Mouse (Mus musculus) forelimb bud, embryonic 11.5 days (tissue): ENCODE data around the gene Pacrg.

Experiments
- DNase-seq: peaks from one replicate; pipeline ENCODE4 v3.0.0-alpha.2; 2012; ENCODE audit warnings: low read depth, low spot score

The Pacrg gene

DNA sequence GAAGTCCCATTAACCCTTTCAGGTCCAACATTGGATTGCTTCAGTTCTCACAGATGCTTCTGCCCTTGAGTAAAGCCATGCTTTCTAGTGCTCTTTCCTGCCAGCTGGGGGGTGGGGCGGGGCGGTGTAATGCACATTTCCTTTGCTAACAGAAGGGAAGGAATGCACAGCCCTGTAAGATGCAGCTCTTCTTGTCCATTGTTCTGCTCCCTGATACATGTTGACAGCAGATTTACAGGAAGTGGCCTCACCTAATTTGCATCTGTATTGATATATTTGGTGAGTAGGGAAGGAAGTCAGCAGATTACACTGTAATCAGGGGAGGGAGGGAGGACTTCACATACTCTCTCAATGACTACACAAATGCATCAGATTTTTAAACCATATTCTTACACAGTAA lies 100.0 kb downstream of the Pacrg start:
- no peak for DNase-seq

GRCm38 (mm10) chr17:10737966-10738365 lies 102.1 kb downstream of the Pacrg start:
- no peak for DNase-seq

DNA sequence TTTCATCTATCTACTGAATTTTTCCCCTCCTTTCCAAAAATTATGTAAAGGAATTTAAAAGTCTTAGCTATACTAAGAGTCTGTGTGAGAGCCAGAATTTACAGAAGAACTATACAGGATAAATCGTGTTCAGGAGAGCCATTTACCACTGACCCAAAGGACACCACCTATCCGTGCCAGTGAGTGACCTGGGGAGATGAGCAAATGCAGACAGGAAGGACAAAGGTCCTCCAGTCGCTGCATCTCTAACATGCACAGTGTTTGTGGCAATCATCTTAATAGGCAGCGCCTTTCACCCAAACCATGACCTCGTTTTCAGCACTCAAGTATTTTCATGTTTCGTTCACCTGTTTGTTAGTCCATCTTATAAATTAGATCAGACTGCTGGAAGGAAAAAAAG lies 105.4 kb downstream of the Pacrg start:
- DNase-seq: no peak

GRCm38 (mm10) chr17:10732303-10733048 lies 107.6 kb downstream of the Pacrg start:
- no peak for DNase-seq

DNA sequence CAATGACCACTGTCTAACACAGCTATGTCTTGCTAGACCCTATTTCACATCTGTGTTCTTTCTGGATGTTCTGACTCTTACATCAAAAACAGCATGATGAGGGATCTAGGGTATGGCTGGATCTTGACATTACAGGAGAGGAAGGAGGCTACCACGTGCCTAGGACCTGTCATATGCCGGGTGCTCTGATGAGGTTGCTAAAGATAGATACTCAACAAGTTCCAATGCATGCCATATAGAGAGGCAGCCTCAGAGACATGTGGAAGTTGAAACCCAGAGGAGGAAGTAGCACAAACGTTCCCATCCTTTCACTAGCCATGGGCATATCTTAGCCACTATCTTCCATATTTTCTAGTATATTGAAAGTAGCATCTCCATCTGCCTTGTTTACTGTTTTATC lies 115.3 kb downstream of the Pacrg start:
- DNase-seq: no peak

DNA sequence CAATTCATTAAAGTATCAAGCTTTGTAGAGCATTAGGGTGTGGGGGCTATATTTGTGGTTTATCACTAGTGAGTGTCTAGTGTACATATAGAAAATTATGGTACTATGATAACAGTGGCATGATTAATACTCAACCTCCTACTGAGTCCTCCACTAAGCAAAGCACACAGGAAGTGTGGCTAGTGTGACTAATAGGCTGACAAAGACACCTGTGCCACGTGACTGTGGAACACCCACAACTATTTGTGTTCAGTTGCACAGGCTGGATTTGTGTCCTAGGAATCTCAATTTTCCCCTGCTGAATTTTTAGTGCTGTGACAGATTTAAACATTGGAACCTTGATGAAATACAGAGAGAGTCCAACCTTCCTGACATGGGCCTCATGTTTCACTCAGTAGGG lies 118.5 kb downstream of the Pacrg start:
- DNase-seq: no peak

DNA sequence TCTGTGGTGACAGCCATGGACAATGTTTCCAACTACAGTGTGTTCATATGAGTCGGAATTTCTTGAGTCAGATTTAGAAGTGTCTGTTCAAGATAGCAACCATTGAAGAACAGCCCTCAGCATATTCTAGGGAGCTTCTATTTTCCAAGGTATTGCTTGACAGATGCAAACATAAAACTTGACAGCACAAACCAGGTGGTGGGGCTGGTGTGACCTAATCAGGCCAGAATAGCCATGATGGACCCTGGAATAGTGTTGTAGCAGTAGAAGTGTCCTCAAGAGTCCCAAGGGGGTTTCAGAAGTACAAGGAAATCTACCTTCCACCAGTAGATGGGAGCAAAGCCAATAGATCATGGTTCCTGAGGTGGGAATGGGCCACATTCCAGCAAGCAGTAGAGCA lies 123.0 kb downstream of the Pacrg start:
- no peak for DNase-seq

GRCm38 (mm10) chr17:10702781-10703180 lies 137.3 kb downstream of the Pacrg start:
- no peak for DNase-seq

- no peak for DNase-seq
These were observed 142.1 kb downstream of the Pacrg start for GRCm38 (mm10) chr17:10698041-10698440.

- no peak for DNase-seq
These were observed 144.7 kb downstream of the Pacrg start for GRCm38 (mm10) chr17:10695421-10695820.

- DNase-seq: no peak
These were observed 163.0 kb downstream of the Pacrg start for GRCm38 (mm10) chr17:10677098-10677497.

- DNase-seq: no peak
These were observed 164.6 kb downstream of the Pacrg start for GRCm38 (mm10) chr17:10675536-10675935.

DNA sequence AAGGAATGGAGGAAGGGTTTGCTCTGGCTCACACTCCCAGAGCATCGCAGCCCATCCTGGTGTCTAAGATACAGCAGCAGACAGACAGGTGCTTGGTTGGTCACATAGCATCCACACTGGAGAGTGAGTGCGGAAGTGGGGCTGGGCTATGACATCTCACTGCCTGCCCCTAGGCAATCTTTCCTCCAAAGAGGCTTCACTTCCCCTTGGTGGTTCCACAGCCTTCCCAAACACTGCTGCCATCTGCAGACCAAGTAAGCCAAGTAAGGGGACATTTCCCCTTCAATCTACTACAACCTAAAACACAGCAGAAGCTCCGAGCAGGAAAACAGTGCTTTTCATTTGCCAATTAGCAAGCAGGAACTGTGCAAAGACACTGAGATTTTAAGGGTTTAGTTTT lies 165.1 kb downstream of the Pacrg start:
- no peak for DNase-seq

GRCm38 (mm10) chr17:10661294-10661693 lies 178.8 kb downstream of the Pacrg start:
- DNase-seq: no peak

DNA sequence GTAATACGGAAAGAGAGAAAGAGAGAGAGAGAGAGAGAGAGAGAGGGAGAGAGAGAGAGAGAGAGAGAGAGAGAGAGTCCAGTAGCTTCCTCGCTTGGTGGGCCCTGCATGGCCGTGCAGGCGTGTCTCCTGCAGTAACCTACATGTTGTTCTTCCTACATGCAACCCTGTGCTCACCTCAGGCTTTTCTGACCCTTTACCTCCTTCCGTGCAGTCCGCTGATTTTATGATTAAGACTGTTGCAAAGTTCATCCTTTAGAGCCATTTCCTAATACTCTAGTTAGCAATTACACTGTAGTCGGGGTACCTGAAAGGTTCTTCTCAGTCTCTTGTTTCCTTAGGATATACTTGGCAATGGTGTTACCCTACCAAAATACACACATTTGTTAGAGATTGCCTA lies 196.5 kb downstream of the Pacrg start:
- DNase-seq: no peak

DNA sequence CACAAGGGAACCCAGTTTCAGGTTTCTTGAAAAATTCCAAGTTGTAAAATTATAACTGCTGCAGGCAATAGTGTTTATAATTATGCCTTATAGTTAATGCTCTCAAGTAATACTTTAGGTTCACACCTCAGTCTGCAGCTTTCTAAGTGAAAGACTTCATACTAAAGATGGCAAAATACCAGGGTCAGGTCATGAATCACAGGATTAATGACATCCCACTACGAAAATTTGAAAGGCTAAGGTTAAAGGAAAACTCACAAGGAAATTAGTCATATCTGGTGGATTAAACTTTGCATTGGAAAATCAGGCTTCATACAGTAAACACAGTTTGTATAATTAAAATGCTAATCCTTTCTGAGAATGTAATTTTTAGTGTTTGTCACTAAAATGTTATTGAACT lies 200.3 kb downstream of the Pacrg start:
- DNase-seq: no peak

DNA sequence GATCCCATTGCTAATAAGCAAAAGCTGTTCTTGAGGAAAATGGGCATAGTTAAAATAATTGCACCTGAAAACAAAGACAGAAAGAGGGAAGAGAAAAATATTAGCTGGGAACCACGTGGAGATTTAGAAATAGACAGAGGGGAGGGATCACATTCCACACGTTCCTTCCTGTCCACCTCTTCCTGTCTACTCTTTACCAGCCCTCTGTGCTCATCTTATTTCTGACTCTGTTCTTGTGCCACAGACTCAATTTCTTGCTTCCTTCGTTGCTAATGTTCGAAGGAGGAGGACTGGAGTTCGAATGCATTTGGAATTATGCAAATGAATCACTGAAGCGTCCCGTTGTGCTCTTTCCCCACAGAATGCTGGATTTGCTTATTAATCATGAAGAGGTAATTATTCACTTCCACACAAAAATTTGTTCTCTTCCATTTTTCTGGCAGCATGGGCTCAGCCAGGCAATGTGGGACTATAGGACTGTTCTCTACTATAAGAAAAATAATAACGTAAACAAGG lies 204.1 kb downstream of the Pacrg start:
- DNase-seq: no peak

DNA sequence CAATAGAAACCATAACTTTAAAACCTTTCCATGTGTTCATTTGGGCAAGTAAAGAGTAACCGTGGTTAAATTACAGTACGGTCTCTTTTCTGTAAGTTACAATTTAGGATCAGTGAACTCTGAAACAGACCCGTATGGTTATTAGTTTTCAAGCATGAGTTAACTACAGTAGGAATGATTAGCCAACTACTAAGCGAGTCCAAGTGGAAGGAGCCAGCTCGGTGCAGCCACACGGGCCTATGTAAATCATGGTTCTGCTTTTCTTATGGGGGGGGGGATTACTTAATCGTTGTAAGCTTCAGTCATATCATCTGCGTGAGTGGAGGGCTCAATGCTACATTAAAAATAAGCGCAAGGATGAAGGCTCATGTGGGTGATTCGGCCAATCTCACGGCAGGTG lies 204.6 kb downstream of the Pacrg start:
- DNase-seq: no peak

GRCm38 (mm10) chr17:10635046-10635445 lies 205.1 kb downstream of the Pacrg start:
- DNase-seq: no peak

- DNase-seq: no peak
These were observed 206.3 kb downstream of the Pacrg start for GRCm38 (mm10) chr17:10633769-10634168.

GRCm38 (mm10) chr17:10628240-10628639 lies 211.9 kb downstream of the Pacrg start:
- no peak for DNase-seq

GRCm38 (mm10) chr17:10627476-10627875 lies 212.6 kb downstream of the Pacrg start:
- peak; percentile 9 for DNase-seq

DNA sequence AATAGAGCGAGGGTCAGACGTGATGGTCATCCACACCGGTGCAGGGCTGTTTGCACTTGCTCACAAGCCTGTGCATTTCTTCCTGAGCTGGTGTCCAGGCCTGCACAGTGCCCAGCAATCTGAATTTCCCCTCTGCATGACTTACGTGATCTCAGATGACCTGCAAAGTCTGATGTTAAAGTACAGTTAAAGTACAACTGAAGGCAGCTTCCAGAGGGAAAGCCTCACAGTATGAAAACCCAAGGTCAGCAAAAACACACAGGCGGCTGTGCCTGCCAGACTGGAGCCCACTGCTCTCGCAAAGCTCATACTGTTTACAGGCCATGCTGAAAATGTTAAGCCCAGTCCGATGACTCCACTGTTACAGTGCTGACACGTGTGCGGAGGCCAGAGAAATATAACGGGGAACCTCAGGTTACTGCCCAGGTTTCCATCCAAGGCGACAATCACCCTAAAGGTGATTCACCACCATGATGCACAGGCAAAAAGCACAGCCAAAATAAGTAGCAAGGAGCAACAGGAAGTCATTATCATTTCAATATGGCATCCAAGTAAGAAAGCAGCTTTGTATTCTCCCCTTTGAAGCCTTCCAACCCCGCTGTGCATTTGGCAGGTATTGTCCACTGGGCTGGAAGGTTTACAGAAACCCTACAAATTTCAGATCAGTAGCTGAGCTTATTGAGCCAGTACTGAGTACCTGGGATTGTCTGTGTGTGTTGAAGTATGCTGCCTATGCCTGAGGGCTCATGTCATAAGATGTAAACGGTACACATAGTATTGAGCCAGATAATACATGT lies 213.6 kb downstream of the Pacrg start:
- no peak for DNase-seq
